Mouse (Mus musculus) kidney, adult 2 months (tissue): ENCODE data around the gene Dpp7. TPM values are rescaled to one million over a fixed set of nuclear protein-coding genes. Genes with fewer than 3 reads are reported as not detected.

Experiments
- DNase-seq: peaks from one replicate; pipeline ENCODE4 v3.0.0; 2021
- H3K27ac ChIP-seq: fragments of 200-500 bp; 2 replicates; pipeline ENCODE4 v1.5.1; 2012; ENCODE audit warnings: low read depth, low read length, control low read depth, inconsistent platforms; ENCODE audit not compliant: insufficient read depth
- H3K27me3 ChIP-seq: fragments of 200-500 bp; replicated peaks from 2 replicates; pipeline ENCODE4 v1.6.1; 2012; ENCODE audit warnings: mild to moderate bottlenecking, moderate library complexity, low read length, inconsistent platforms; ENCODE audit not compliant: control insufficient read depth, insufficient read depth
- H3K36me3 ChIP-seq: fragments of 200-500 bp; 2 replicates; pipeline ENCODE4 v1.6.1; 2012; ENCODE audit warnings: mild to moderate bottlenecking, moderate library complexity, low read length, inconsistent platforms; ENCODE audit not compliant: control insufficient read depth, insufficient read depth
- H3K4me1 ChIP-seq: fragments of 200-500 bp; 2 replicates; pipeline ENCODE4 v1.6.1; 2011; ENCODE audit warnings: low read length; ENCODE audit not compliant: control insufficient read depth, insufficient read depth
- H3K4me3 ChIP-seq: fragments of 200-500 bp; 2 replicates; pipeline ENCODE4 v1.5.1; 2011; ENCODE audit warnings: mild to moderate bottlenecking, low read depth, low read length, control low read depth; ENCODE audit not compliant: insufficient read depth
- CTCF ChIP-seq: fragments of 200-500 bp; conservative IDR thresholded peaks from 2 replicates; pipeline ENCODE4 v1.5.1; 2011; ENCODE audit warnings: low read depth, mild to moderate bottlenecking, control low read depth, low read length, moderate library complexity, mixed read lengths; ENCODE audit not compliant: insufficient read depth, insufficient read length
- POLR2A ChIP-seq: fragments of 200-500 bp; IDR thresholded peaks from one replicate; pipeline ENCODE4 v1.6.1; 2011; ENCODE audit warnings: low read depth, low read length, control low read depth
- WGBS: fragments of 180-500 bp; shearing (Covaris S2); methylation state at CpG from one replicate; pipeline ENCODE4 v1.1.7; 2018; 5-methylcytosine and 5-hydroxymethylcytosine counted together
- polyA plus RNA-seq: library from polyadenylated mRNA; depleted of rRNA; stranded (reverse); fragments of >200 nt; gene quantifications from 2 replicates; pipeline ENCODE4 v1.2.3, GENCODE M21; 2012

Gene Dpp7
- polyA plus RNA-seq, 1 experiment, result 167 TPM

- 95% methylated on average over 3 of the region's 3 CpGs for WGBS
- Histone ChIP-seq H3K36me3 (peaks cover 1% of the 10 kb centered on the region), H3K27ac (no peak overlapping the region), H3K4me1 (peaks cover 6% of the 10 kb centered on the region; the same call in 1 of the 2 replicates), H3K27me3 (no peaks in the 10 kb centered on the region), H3K4me3 (no peak overlapping the region)
- no peak for TF ChIP-seq CTCF
- no peak for TF ChIP-seq POLR2A
- DNase-seq, result no peak
Observed at GRCm38 (mm10) chr2:25350701-25351100, 5.5 kb downstream of the Dpp7 start.

- Histone ChIP-seq H3K27me3 (no peaks in the 10 kb centered on the region), H3K36me3 (peaks cover 1% of the 10 kb centered on the region), H3K4me3 (no peak overlapping the region), H3K27ac (no peak overlapping the region), H3K4me1 (no peaks in the 10 kb centered on the region)
- no peak for DNase-seq
- TF ChIP-seq POLR2A, result no peak
- TF ChIP-seq CTCF, result no peak
- WGBS, result 97% methylated on average over 4 of the region's 4 CpGs
Observed at GRCm38 (mm10) chr2:25349499-25349898, 6.7 kb downstream of the Dpp7 start.

- DNase-seq, result no peak
- no peaks in the 10 kb centered on the region for H3K27me3 ChIP-seq
- H3K27ac ChIP-seq, result no peak overlapping the region
- 75% methylated on average over 7 of the region's 7 CpGs for WGBS
- TF ChIP-seq CTCF, result no peak
- no peak for TF ChIP-seq POLR2A
- H3K36me3 ChIP-seq, result peaks cover 1% of the 10 kb centered on the region
- H3K4me3 ChIP-seq, result no peak overlapping the region
- H3K4me1 ChIP-seq, result no peaks in the 10 kb centered on the region
Observed at GRCm38 (mm10) chr2:25348162-25348561, 8.0 kb downstream of the Dpp7 start.

GRCm38 (mm10) chr2:25338303-25338702 is 17.9 kb downstream of the Dpp7 start:
- 87% methylated on average over 6 of the region's 6 CpGs for WGBS
- no peak overlapping the region for H3K27ac ChIP-seq
- no peaks in the 10 kb centered on the region; the same call in 1 of the 2 replicates for H3K36me3 ChIP-seq
- TF ChIP-seq POLR2A, result no peak
- TF ChIP-seq CTCF, result no peak
- no peak for DNase-seq
- no peaks in the 10 kb centered on the region for H3K27me3 ChIP-seq
- peaks cover 4% of the 10 kb centered on the region; the same call in 1 of the 2 replicates for H3K4me1 ChIP-seq
- H3K4me3 ChIP-seq, result no peak overlapping the region

- no peak for DNase-seq
- WGBS, result 82% methylated on average over 2 of the region's 2 CpGs
- Histone ChIP-seq H3K36me3 (no peaks in the 10 kb centered on the region), H3K27ac (no peak overlapping the region), H3K27me3 (no peaks in the 10 kb centered on the region), H3K4me3 (no peak overlapping the region), H3K4me1 (peaks cover 12% of the 10 kb centered on the region; the same call in 1 of the 2 replicates)
- TF ChIP-seq CTCF (no peak), POLR2A (no peak)
Observed at GRCm38 (mm10) chr2:25333569-25333968, 22.6 kb downstream of the Dpp7 start.

GRCm38 (mm10) chr2:25332286-25333160 is 23.6 kb downstream of the Dpp7 start, which contains the start of gene Man1b1:
Gene Man1b1, plus strand, starts transcription at chr2:25332338.
- TF ChIP-seq CTCF (no peak), POLR2A (peak; percentile 62)
- H3K27me3 ChIP-seq, result no peaks in the 10 kb centered on the region
- WGBS, result under 1% methylated on average over 78 of the region's 78 CpGs

GRCm38 (mm10) chr2:25331470-25331869 is 24.7 kb downstream of the Dpp7 start:
- TF ChIP-seq CTCF, result no peak
- TF ChIP-seq POLR2A, result no peak
- Histone ChIP-seq H3K4me1 (peaks cover 12% of the 10 kb centered on the region; the same call in 1 of the 2 replicates), H3K27ac (no peak overlapping the region), H3K27me3 (no peaks in the 10 kb centered on the region), H3K4me3 (no peak overlapping the region), H3K36me3 (no peaks in the 10 kb centered on the region)
- DNase-seq, result no peak
- WGBS, result 50% methylated on average over 9 of the region's 9 CpGs

More at GRCm38 (mm10) chr2:25332286-25333160, 23.6 kb downstream of the Dpp7 start, which contains the start of gene Man1b1:
- no peaks in the 10 kb centered on the region for H3K36me3 ChIP-seq
- peak; percentile 100 for DNase-seq
- H3K4me3 ChIP-seq, result peak within 1 kb of the TSS; percentile 83
- H3K4me1 ChIP-seq, result peaks cover 12% of the 10 kb centered on the region; the same call in 1 of the 2 replicates
- H3K27ac ChIP-seq, result peak within 1 kb of the TSS; percentile 52; the same call in 1 of the 2 replicates
